Mouse (Mus musculus): ENCODE data around the gene Tmprss9. TPM values are rescaled to one million over a fixed set of nuclear protein-coding genes. Genes with fewer than 3 reads are reported as not detected.

Tmprss9 gene
- total and polyA plus RNA-seq, 3 experiments = 0.15 to 0.25 TPM; not detected in 1

DNA sequence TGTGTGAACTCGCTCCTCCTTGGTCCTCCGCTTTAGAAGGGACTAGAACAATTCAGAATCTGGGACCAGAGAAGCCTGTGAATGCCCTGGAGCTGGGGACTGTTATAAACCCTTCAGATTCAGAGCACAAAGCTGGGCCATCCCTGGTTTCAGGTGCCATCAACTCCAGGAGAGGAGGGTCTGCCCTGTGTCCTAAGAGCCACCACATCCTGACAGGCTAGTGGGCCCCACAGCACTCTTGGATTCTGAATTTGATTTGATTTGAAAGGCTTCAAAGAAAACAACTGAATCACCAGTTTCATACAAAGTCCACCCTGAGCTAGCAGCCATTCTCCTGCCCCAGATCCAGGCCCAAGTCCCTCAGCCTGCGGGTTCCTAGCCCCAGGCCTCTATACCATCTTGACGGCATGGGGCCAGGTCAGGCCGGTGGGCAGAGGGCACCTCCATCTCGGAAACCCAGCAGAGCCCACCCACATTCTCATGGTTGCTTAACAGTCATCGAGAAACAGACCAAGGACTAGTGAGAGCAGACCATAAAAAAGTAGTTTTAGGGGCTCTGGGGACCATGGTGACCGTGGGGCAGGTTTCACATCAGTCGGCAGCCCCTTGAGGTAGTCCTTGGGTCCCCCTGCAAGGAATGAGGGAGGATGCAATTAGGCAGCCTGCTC lies 30.8 kb downstream of the Tmprss9 start:
- H3K9ac ChIP-seq (ENCODE audit: control insufficient read depth, low read depth, low read length, poor library complexity, severe bottlenecking) = no peak overlapping the region
- H3K27ac ChIP-seq (ENCODE audit: control insufficient read depth, low read depth, low read length) = no peak overlapping the region
- no peak for DNase-seq (ENCODE audit: low read depth, low spot score)
- no peak for TF ChIP-seq MAFK (IDR thresholded peaks at IDR 0.05; ENCODE audit: borderline replicate concordance, low read depth, low read length)
- TF ChIP-seq UBTF (IDR thresholded peaks at IDR 0.05; ENCODE audit: borderline replicate concordance, insufficient read depth, low read depth, low read length) = no peak
- no peak for TF ChIP-seq MYB (IDR thresholded peaks at IDR 0.05; ENCODE audit: low read depth, low read length)
- no peak for TF ChIP-seq NELFE (IDR thresholded peaks at IDR 0.05; ENCODE audit: low read depth, low read length)
- peaks cover 0 to 8% of the 10 kb centered on the region in 2 experiments; a peak in 2 of 4 replicates for H3K4me1 ChIP-seq (ENCODE audit: control insufficient read depth in 1 of 2, insufficient read depth in 2 of 2, low read length in 2 of 2)
- peaks cover 17% of the 10 kb centered on the region for H3K79me2 ChIP-seq (ENCODE audit: control insufficient read depth, insufficient read depth, low read length, poor library complexity)
- H3K4me3 ChIP-seq (ENCODE audit: control insufficient read depth in 1 of 2, insufficient read depth in 1 of 2, low read depth in 2 of 2, low read length in 2 of 2) = no peak overlapping the region
- peaks cover 0 to 5% of the 10 kb centered on the region in 2 experiments; a peak in 2 of 4 replicates for H3K36me3 ChIP-seq (ENCODE audit: control insufficient read depth in 1 of 2, insufficient read depth in 2 of 2, low read length in 2 of 2)
- H3K27me3 ChIP-seq (ENCODE audit: control insufficient read depth in 1 of 2, insufficient read depth in 2 of 2, low read length in 2 of 2) = no peaks in the 10 kb centered on the region
- no peaks in the 10 kb centered on the region for H3K9me3 ChIP-seq (replicated peaks; ENCODE audit: insufficient read depth, low read length)

DNA sequence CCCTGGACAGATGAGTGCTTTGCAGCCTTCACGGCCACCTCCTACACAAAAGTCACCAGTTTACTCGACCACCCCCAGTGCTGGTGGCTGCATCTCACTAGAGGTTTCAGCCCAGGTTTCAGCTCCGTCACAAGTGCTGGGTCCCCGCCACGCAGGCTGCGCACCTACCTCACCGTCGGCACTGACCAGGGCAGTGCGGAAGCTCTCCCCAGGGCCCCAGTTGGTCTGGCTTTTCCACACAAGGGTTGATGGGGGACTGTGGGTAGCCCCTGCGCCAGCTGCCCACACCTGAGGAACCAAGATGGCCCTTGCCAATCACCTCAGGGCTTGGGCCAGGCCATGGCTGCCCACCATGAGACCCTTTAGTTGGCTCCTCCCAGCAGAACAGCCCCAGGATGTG lies 31.6 kb downstream of the Tmprss9 start:
- no peaks in the 10 kb centered on the region for H3K9me3 ChIP-seq (replicated peaks; ENCODE audit: insufficient read depth, low read length)
- H3K4me3 ChIP-seq (ENCODE audit: control insufficient read depth in 1 of 2, insufficient read depth in 1 of 2, low read depth in 2 of 2, low read length in 2 of 2) = no peak overlapping the region
- peaks cover 0 to 5% of the 10 kb centered on the region in 2 experiments; a peak in 2 of 4 replicates for H3K36me3 ChIP-seq (ENCODE audit: control insufficient read depth in 1 of 2, insufficient read depth in 2 of 2, low read length in 2 of 2)
- TF ChIP-seq MXI1 (IDR thresholded peaks at IDR 0.05; ENCODE audit: low read depth, low read length) = no peak
- no peak for TF ChIP-seq USF1 (IDR thresholded peaks at IDR 0.05; ENCODE audit: low read depth, low read length)
- no peak for TF ChIP-seq TCF12 (IDR thresholded peaks at IDR 0.05; ENCODE audit: low read depth, low read length)
- TF ChIP-seq CHD2 (IDR thresholded peaks at IDR 0.05; ENCODE audit: low read length) = no peak
- no peak for TF ChIP-seq POLR2AphosphoS5 (IDR thresholded peaks at IDR 0.05; ENCODE audit: borderline replicate concordance, low read depth, low read length)
- no peak for TF ChIP-seq MAX (IDR thresholded peaks at IDR 0.05; ENCODE audit: low read length)
- TF ChIP-seq E2F4 (IDR thresholded peaks at IDR 0.05; ENCODE audit: borderline replicate concordance, low read depth, low read length) = no peak
- no peak for TF ChIP-seq SIN3A (IDR thresholded peaks at IDR 0.05; ENCODE audit: low read length)
- TF ChIP-seq TBP (IDR thresholded peaks at IDR 0.05; ENCODE audit: low read depth, low read length) = no peak
- TF ChIP-seq MEF2A (IDR thresholded peaks at IDR 0.05; ENCODE audit: extremely low read depth, insufficient replicate concordance, low read depth, low read length, poor library complexity, severe bottlenecking) = no peak
- no peak for TF ChIP-seq GATA1 (IDR thresholded peaks at IDR 0.05; ENCODE audit: low read depth, low read length)
- no peak for TF ChIP-seq POLR2AphosphoS2 (IDR thresholded peaks at IDR 0.05; ENCODE audit: low read length)
- peaks cover 0 to 8% of the 10 kb centered on the region in 2 experiments; a peak in 2 of 4 replicates for H3K4me1 ChIP-seq (ENCODE audit: control insufficient read depth in 1 of 2, insufficient read depth in 2 of 2, low read length in 2 of 2)
- no peak overlapping the region for H3K9ac ChIP-seq (ENCODE audit: control insufficient read depth, low read depth, low read length, poor library complexity, severe bottlenecking)
- H3K79me2 ChIP-seq (ENCODE audit: control insufficient read depth, insufficient read depth, low read length, poor library complexity) = peaks cover 17% of the 10 kb centered on the region
- H3K27me3 ChIP-seq (ENCODE audit: control insufficient read depth in 1 of 2, insufficient read depth in 2 of 2, low read length in 2 of 2) = no peaks in the 10 kb centered on the region
- no peak for DNase-seq (ENCODE audit: low read depth, low spot score)
- H3K27ac ChIP-seq (ENCODE audit: control insufficient read depth, low read depth, low read length) = no peak overlapping the region
